Mouse (Mus musculus): ENCODE measurements around the gene Hnmt. TPM values are rescaled to one million over a fixed set of nuclear protein-coding genes. Genes with fewer than 3 reads are reported as not detected.
"Not testable (repeated sequence)": the region's sequence is repeated elsewhere in the genome, so short reads cannot be mapped to it uniquely, and the experiment has no call there.

Hnmt gene
- polyA plus RNA-seq, 1 experiment: 0.19 TPM

GRCm38 (mm10) chr2:23996830-23997229, 52.4 kb downstream of the Hnmt start:
- Histone ChIP-seq H3K4me3 (ENCODE audit: extremely low read depth, insufficient read depth, insufficient read length) (no peak overlapping the region), H3K27ac (ENCODE audit: insufficient read depth, low read length) (no peak overlapping the region), H3K4me1 (ENCODE audit: control insufficient read depth, insufficient read depth, insufficient read length) (no peaks in the 10 kb centered on the region), H3K36me3 (ENCODE audit: control insufficient read depth, insufficient read depth, low read length) (no peaks in the 10 kb centered on the region), H3K27me3 (ENCODE audit: control insufficient read depth, insufficient read depth, low read length) (no peaks in the 10 kb centered on the region)
- DNase-seq (ENCODE audit: low read depth in 1 of 2, low spot score in 2 of 2): no peak
- WGBS: 50% methylated on average over 2 of the region's 2 CpGs
- no peak for TF ChIP-seq CTCF (IDR thresholded peaks at IDR 0.05; ENCODE audit: extremely low read depth, insufficient read depth, insufficient read length, insufficient replicate concordance)
- no peak for TF ChIP-seq POLR2A (IDR thresholded peaks at IDR 0.05; ENCODE audit: low read depth, low read length)

GRCm38 (mm10) chr2:23990034-23990573, 59.1 kb downstream of the Hnmt start:
- not testable (repeated sequence) for H3K27ac ChIP-seq (ENCODE audit: insufficient read depth, low read length); H3K4me3 ChIP-seq (ENCODE audit: extremely low read depth, insufficient read depth, insufficient read length); H3K4me1 ChIP-seq (ENCODE audit: control insufficient read depth, insufficient read depth, insufficient read length); H3K36me3 ChIP-seq (ENCODE audit: control insufficient read depth, insufficient read depth, low read length); DNase-seq (ENCODE audit: low read depth in 1 of 2, low spot score in 2 of 2); H3K27me3 ChIP-seq (ENCODE audit: control insufficient read depth, insufficient read depth, low read length)
- 89% methylated on average over 9 of the region's 9 CpGs for WGBS

GRCm38 (mm10) chr2:23987283-23987682, 61.9 kb downstream of the Hnmt start:
- Histone ChIP-seq H3K36me3 (ENCODE audit: control insufficient read depth, insufficient read depth, low read length) (no peaks in the 10 kb centered on the region), H3K4me3 (ENCODE audit: extremely low read depth, insufficient read depth, insufficient read length) (no peak overlapping the region), H3K4me1 (ENCODE audit: control insufficient read depth, insufficient read depth, insufficient read length) (no peaks in the 10 kb centered on the region), H3K27me3 (ENCODE audit: control insufficient read depth, insufficient read depth, low read length) (no peaks in the 10 kb centered on the region), H3K27ac (ENCODE audit: insufficient read depth, low read length) (no peak overlapping the region)
- TF ChIP-seq POLR2A (IDR thresholded peaks at IDR 0.05; ENCODE audit: low read depth, low read length) (no peak), CTCF (IDR thresholded peaks at IDR 0.05; ENCODE audit: extremely low read depth, insufficient read depth, insufficient read length, insufficient replicate concordance) (no peak)
- DNase-seq (ENCODE audit: low read depth in 1 of 2, low spot score in 2 of 2): no peak

- no peaks in the 10 kb centered on the region for H3K27me3 ChIP-seq (ENCODE audit: control insufficient read depth, insufficient read depth, low read length)
- no peak for TF ChIP-seq CTCF (IDR thresholded peaks at IDR 0.05; ENCODE audit: extremely low read depth, insufficient read depth, insufficient read length, insufficient replicate concordance)
- TF ChIP-seq POLR2A (IDR thresholded peaks at IDR 0.05; ENCODE audit: low read depth, low read length): no peak
Observed at GRCm38 (mm10) chr2:23983343-23983742, 65.9 kb downstream of the Hnmt start.

GRCm38 (mm10) chr2:23982860-23983259, 66.3 kb downstream of the Hnmt start:
- H3K4me1 ChIP-seq (ENCODE audit: control insufficient read depth, insufficient read depth, insufficient read length): no peaks in the 10 kb centered on the region
- TF ChIP-seq POLR2A (IDR thresholded peaks at IDR 0.05; ENCODE audit: low read depth, low read length) (no peak), CTCF (IDR thresholded peaks at IDR 0.05; ENCODE audit: extremely low read depth, insufficient read depth, insufficient read length, insufficient replicate concordance) (no peak)
- H3K36me3 ChIP-seq (ENCODE audit: control insufficient read depth, insufficient read depth, low read length): no peaks in the 10 kb centered on the region
- 82% methylated on average over 1 of the region's 1 CpGs for WGBS
- no peak overlapping the region for H3K27ac ChIP-seq (ENCODE audit: insufficient read depth, low read length)
- DNase-seq (ENCODE audit: low read depth in 1 of 2, low spot score in 2 of 2): no peak
- no peaks in the 10 kb centered on the region for H3K27me3 ChIP-seq (ENCODE audit: control insufficient read depth, insufficient read depth, low read length)
- no peak overlapping the region for H3K4me3 ChIP-seq (ENCODE audit: extremely low read depth, insufficient read depth, insufficient read length)

More at GRCm38 (mm10) chr2:23983343-23983742, 65.9 kb downstream of the Hnmt start:
- DNase-seq (ENCODE audit: low read depth in 1 of 2, low spot score in 2 of 2): no peak
- Histone ChIP-seq H3K4me3 (ENCODE audit: extremely low read depth, insufficient read depth, insufficient read length) (no peak overlapping the region), H3K27ac (ENCODE audit: insufficient read depth, low read length) (no peak overlapping the region), H3K4me1 (ENCODE audit: control insufficient read depth, insufficient read depth, insufficient read length) (no peaks in the 10 kb centered on the region), H3K36me3 (ENCODE audit: control insufficient read depth, insufficient read depth, low read length) (no peaks in the 10 kb centered on the region)

- not testable (repeated sequence) for DNase-seq (ENCODE audit: low read depth in 1 of 2, low spot score in 2 of 2); H3K4me1 ChIP-seq (ENCODE audit: control insufficient read depth, insufficient read depth, insufficient read length); H3K36me3 ChIP-seq (ENCODE audit: control insufficient read depth, insufficient read depth, low read length); H3K27ac ChIP-seq (ENCODE audit: insufficient read depth, low read length); H3K4me3 ChIP-seq (ENCODE audit: extremely low read depth, insufficient read depth, insufficient read length); H3K27me3 ChIP-seq (ENCODE audit: control insufficient read depth, insufficient read depth, low read length)
- 76% methylated on average over 15 of the region's 15 CpGs for WGBS
Observed at GRCm38 (mm10) chr2:23960659-23961274, 88.4 kb downstream of the Hnmt start.

Other genes with a start within 250 kb of the Hnmt start
- gene Tbpl2, start 47.2 kb upstream of the Hnmt start, polyA plus RNA-seq (2012; rRNA removed): not detected in 2 replicates
- not detected in 2 replicates for gene Il1f8, start 103.8 kb upstream of the Hnmt start, polyA plus RNA-seq (2012; rRNA removed)
- gene Il1f9, start 137.1 kb upstream of the Hnmt start, polyA plus RNA-seq (2012; rRNA removed): 0.27 and 0.28 TPM in 2 replicates
- gene Il1f6, start 166.0 kb upstream of the Hnmt start, polyA plus RNA-seq (2012; rRNA removed): not detected in 2 replicates
- gene Il1f5, start 227.6 kb upstream of the Hnmt start, polyA plus RNA-seq (2012; rRNA removed): not detected in 2 replicates
- not detected in 2 replicates for gene Il1f10, start 241.8 kb upstream of the Hnmt start, polyA plus RNA-seq (2012; rRNA removed)

All from spleen, adult 2 months (tissue).